Comparison of ENCODE assay signal across 8 mouse cellular contexts in the genomic region with DNA sequence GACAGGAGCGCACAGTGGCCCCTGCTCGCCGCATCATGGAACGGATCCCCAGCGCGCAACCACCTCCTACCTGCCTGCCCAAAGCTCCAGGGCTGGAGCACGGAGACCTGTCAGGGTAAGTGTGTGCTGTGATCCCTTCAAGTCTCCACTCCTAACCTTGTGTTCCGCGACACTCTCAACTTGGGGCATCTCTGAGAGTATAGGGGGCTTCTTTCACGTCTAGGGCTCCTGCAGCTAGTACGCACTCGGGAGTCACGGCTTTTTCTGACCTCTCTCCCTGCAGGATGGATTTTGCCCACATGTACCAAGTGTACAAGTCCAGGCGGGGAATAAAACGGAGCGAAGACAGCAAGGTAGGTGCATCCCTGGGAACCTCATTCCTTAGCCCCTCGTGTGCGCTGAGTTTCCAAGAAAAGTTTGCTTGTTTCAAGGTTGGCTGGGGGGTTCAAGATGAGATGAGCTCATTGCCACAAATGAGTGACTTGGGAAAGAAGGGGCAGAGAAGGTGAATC. TPM values are rescaled to one million over a fixed set of nuclear protein-coding genes. Genes with fewer than 3 reads are reported as not detected.
DNase-seq lines count a peak whose midpoint lies in the region; ATAC-seq and TF ChIP-seq lines count a peak whose summit lies in the region.

No protein-coding gene starts in this region.

- no peaks in the 10 kb centered on the region; the same call in 1 of the 2 replicates for H3K27me3 ChIP-seq in hindbrain, embryonic 16.5 days (replicated peaks; ENCODE audit: control insufficient read depth, insufficient read depth, low read length)
- H3K27me3 ChIP-seq in midbrain, embryonic 14.5 days (ENCODE audit: control insufficient read depth, insufficient read depth, low read length), result peaks cover 15% of the 10 kb centered on the region

- no peak for DNase-seq in layer of hippocampus, adult 2 months (ENCODE audit: low spot score in 2 of 2)
- no peak for DNase-seq in layer of hippocampus, adult 9-10 months (ENCODE audit: low spot score)
- DNase-seq in midbrain, embryonic 14.5 days, result no peak
- no peak for DNase-seq in frontal cortex, postnatal 25 days (ENCODE audit: low spot score in 2 of 2)
- DNase-seq in testis, postnatal 14 days (ENCODE audit: low spot score), result no peak
- no peak for DNase-seq in left cerebral cortex, adult 9 months (ENCODE audit: low spot score in 2 of 2)

- H3K9me3 ChIP-seq in hindbrain, embryonic 16.5 days (ENCODE audit: control insufficient read depth, low read length), result no peaks in the 10 kb centered on the region
- H3K9me3 ChIP-seq in midbrain, embryonic 14.5 days (ENCODE audit: control insufficient read depth, low read length), result no peaks in the 10 kb centered on the region

- H3K4me2 ChIP-seq in hindbrain, embryonic 16.5 days (ENCODE audit: low read length), result peak overlapping the region; percentile 95
- peak overlapping the region; percentile 100 for H3K4me2 ChIP-seq in midbrain, embryonic 14.5 days (ENCODE audit: low read length)

- no peak for TF ChIP-seq POLR2A in cortical plate, adult 2 months (IDR thresholded peaks at IDR 0.05; ENCODE audit: extremely low read depth, insufficient read depth, low read length)

- 0 out of 2 replicates have a peak, but pooled peaks cover 5% of the 10 kb centered on the region for H3K36me3 ChIP-seq in hindbrain, embryonic 16.5 days (ENCODE audit: control insufficient read depth, insufficient read depth, low read length)
- no peaks in the 10 kb centered on the region for H3K36me3 ChIP-seq in midbrain, embryonic 14.5 days (ENCODE audit: control insufficient read depth, insufficient read depth, low read length)

- ATAC-seq in hindbrain, embryonic 16.5 days, result no peak
- ATAC-seq in midbrain, embryonic 14.5 days (ENCODE audit: low FRiP score, low TSS enrichment), result no peak

- peaks cover 6% of the 10 kb centered on the region; the same call in 1 of the 2 replicates for H3K4me1 ChIP-seq in cortical plate, adult 2 months (ENCODE audit: control insufficient read depth, insufficient read depth, low read length)
- peaks cover 14% of the 10 kb centered on the region for H3K4me1 ChIP-seq in hindbrain, embryonic 16.5 days (ENCODE audit: control insufficient read depth, insufficient read depth, low read depth, low read length)
- peaks cover 6% of the 10 kb centered on the region; the same call in 1 of the 2 replicates for H3K4me1 ChIP-seq in midbrain, embryonic 14.5 days (ENCODE audit: control insufficient read depth, insufficient read depth, low read length)

- TF ChIP-seq CTCF in layer of hippocampus, adult 2 months (conservative IDR thresholded peaks at IDR 0.05), result no peak
- no peak for TF ChIP-seq CTCF in cortical plate, adult 2 months (IDR thresholded peaks at IDR 0.05; ENCODE audit: extremely low read depth, insufficient read depth, low read length)

- under 1% methylated on average over 18 of the region's 18 CpGs for WGBS in hindbrain, embryonic 16.5 days
- WGBS in midbrain, embryonic 14.5 days, result 1% methylated on average over 18 of the region's 18 CpGs

- H3K4me3 ChIP-seq in layer of hippocampus, adult 2 months, result peak overlapping the region; percentile 96
- H3K4me3 ChIP-seq in cortical plate, adult 2 months (ENCODE audit: insufficient read depth, low read length), result peak overlapping the region; percentile 91
- peak overlapping the region; percentile 54 for H3K4me3 ChIP-seq in hindbrain, embryonic 16.5 days (ENCODE audit: low read length)
- H3K4me3 ChIP-seq in midbrain, embryonic 14.5 days (replicated peaks; ENCODE audit: low read depth, low read length), result peak overlapping the region; percentile 59

- peak overlapping the region; percentile 99 for H3K27ac ChIP-seq in layer of hippocampus, adult 2 months
- H3K27ac ChIP-seq in cortical plate, adult 2 months (ENCODE audit: insufficient read depth, low read length), result peak overlapping the region; percentile 92
- H3K27ac ChIP-seq in hindbrain, embryonic 16.5 days (ENCODE audit: low read depth, low read length), result peak overlapping the region; percentile 95
- peak overlapping the region; percentile 41; the same call in 1 of the 2 replicates for H3K27ac ChIP-seq in midbrain, embryonic 14.5 days (replicated peaks; ENCODE audit: low read depth, low read length)

- peak overlapping the region; percentile 70 for H3K9ac ChIP-seq in hindbrain, embryonic 16.5 days (ENCODE audit: low read depth, low read length)
- peak overlapping the region; percentile 63 for H3K9ac ChIP-seq in midbrain, embryonic 14.5 days (replicated peaks; ENCODE audit: low read length)

RNA-seq across cellular contexts. Expression of a gene that starts 0.5 kb away (rescaled TPM):
- 100 to 1,000 TPM in 1 of 2 experiments, 10 to 100 TPM in 1; 99.6 to 108 TPM for total RNA-seq in layer of hippocampus, adult 2 months (2021)
- 52.8 and 56.4 TPM in 2 replicates for polyA plus RNA-seq in cortical plate, adult 2 months (2012; rRNA removed)
- polyA plus RNA-seq in hindbrain, embryonic 16.5 days (2015; fragmentation: Nextera tagmentation; extraction: Ambion mirVana), result 7.3 and 8.9 TPM in 2 replicates
- 3.8 and 4.6 TPM in 2 replicates for polyA plus RNA-seq in midbrain, embryonic 14.5 days (2014; fragmentation: Nextera tagmentation; extraction: Ambion mirVana)

Comparison
In these comparisons a context has a peak if more than half of its experiments do, and no peak if none do; other contexts are left out.
1. H3K27ac ChIP-seq: peak in every context shown above with its lines; median percentile 99 in layer of hippocampus, adult 2 months; 95 in hindbrain, embryonic 16.5 days; 92 in cortical plate, adult 2 months; 41 in midbrain, embryonic 14.5 days.